Mouse (Mus musculus): ENCODE results near the gene Cyp39a1. TPM values are rescaled to one million over a fixed set of nuclear protein-coding genes. Genes with fewer than 3 reads are reported as not detected.

The Cyp39a1 gene
- polyA plus RNA-seq (2012; rRNA removed) = 1.4 and 2.2 TPM in 2 replicates

DNA sequence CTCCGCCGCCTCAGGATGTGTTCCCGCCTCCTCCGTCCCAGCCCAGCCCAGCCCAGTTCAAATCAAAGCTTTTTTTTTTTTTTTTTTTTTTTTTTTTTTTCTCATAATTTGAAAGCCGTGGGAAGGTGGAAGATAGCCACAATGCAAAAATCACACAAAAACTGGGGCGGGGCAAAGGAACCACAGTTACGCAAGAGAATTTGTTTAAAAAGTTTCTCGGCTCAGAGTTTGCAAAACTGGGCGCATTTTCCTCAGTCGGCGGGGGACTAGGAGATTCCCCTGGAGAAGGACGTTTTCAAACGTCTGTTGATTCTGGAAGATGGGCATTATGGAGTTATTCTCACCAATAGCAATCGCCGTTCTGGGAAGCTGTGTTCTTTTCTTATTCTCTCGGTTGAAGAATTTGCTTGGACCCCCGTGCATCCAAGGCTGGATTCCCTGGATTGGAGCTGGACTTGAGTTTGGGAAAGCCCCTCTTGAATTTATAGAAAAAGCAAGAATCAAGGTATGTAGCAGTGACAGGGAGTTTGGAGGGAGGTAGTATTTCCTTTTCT is at the start of gene Cyp39a1:
Gene Cyp39a1 (plus strand): TSS at position 136 of the 554 bp plus-strand sequence.

GRCm38 (mm10) chr17:43629496-43630426 is 37.5 kb upstream of the Cyp39a1 start, which contains the start of gene Tdrd6:
Gene Tdrd6, minus strand, starts transcription at chr17:43630299.

GRCm38 (mm10) chr17:43666576-43667289 is 492 bp upstream of the Cyp39a1 start, which contains the start of gene Slc25a27:
Gene Slc25a27, minus strand, starts transcription at chr17:43667214.

Other genes starting within 250 kb of the Cyp39a1 start
- 0.01 and 0.02 TPM in 2 replicates for gene Mep1a, start 164.6 kb upstream of the Cyp39a1 start, polyA plus RNA-seq (2012; rRNA removed)
- gene Ankrd66, start 123.8 kb upstream of the Cyp39a1 start, polyA plus RNA-seq (2012; rRNA removed) = 0.02 TPM in 2 replicates
- 3.9 and 4.6 TPM in 2 replicates for gene Pla2g7, start 99.3 kb upstream of the Cyp39a1 start, polyA plus RNA-seq (2012; rRNA removed)
- 0.10 and 0.13 TPM in 2 replicates for gene Tdrd6, start 37.1 kb upstream of the Cyp39a1 start, polyA plus RNA-seq (2012; rRNA removed)
- 0.48 and 0.58 TPM in 2 replicates for gene Slc25a27, start 211 bp upstream of the Cyp39a1 start, polyA plus RNA-seq (2012; rRNA removed)
- gene Rcan2, start 133.9 kb downstream of the Cyp39a1 start, polyA plus RNA-seq (2012; rRNA removed) = 0.54 and 0.55 TPM in 2 replicates

Data from liver, embryonic 14 days (tissue).